Mouse (Mus musculus) neural tube, embryonic 12.5 days (tissue): Measurements from ENCODE around the gene Rsph1. TPM values are rescaled to one million over a fixed set of nuclear protein-coding genes. Genes with fewer than 3 reads are reported as not detected.

Experiments used
- ATAC-seq: fragments of 200-750 bp; cut with Nextera tagmentation; 2 replicates; pipeline ENCODE4 v1.8.0; 2017; ENCODE audit warnings: low read depth, mild to moderate bottlenecking, moderate TSS enrichment, moderate library complexity; ENCODE audit not compliant: low FRiP score
- H3K27ac ChIP-seq: fragments of 300-500 bp; sonication (generic); 2 replicates; pipeline ENCODE4 v1.5.1; 2016
- H3K27me3 ChIP-seq: fragments of 300-500 bp; sonication (generic); replicated peaks from 2 replicates; pipeline ENCODE4 v1.6.1; 2016; ENCODE audit warnings: mild to moderate bottlenecking
- H3K36me3 ChIP-seq: fragments of 300-500 bp; sonication (generic); 2 replicates; pipeline ENCODE4 v1.6.1; 2016; ENCODE audit warnings: mild to moderate bottlenecking
- H3K4me1 ChIP-seq: fragments of 300-500 bp; sonication (generic); 2 replicates; pipeline ENCODE4 v1.6.1; 2016
- H3K4me2 ChIP-seq: fragments of 300-500 bp; sonication (generic); replicated peaks from 2 replicates; pipeline ENCODE4 v1.6.1; 2016; ENCODE audit warnings: mild to moderate bottlenecking
- H3K4me3 ChIP-seq: fragments of 300-500 bp; sonication (generic); 2 replicates; pipeline ENCODE4 v1.5.1; 2016
- H3K9ac ChIP-seq: fragments of 300-500 bp; sonication (generic); 2 replicates; pipeline ENCODE4 v1.6.1; 2016; ENCODE audit warnings: mild to moderate bottlenecking
- H3K9me3 ChIP-seq: fragments of 300-500 bp; sonication (generic); 2 replicates; pipeline ENCODE4 v1.6.1; 2016; ENCODE audit warnings: mild to moderate bottlenecking
- WGBS: fragments of 180-500 bp; shearing (Covaris S2); methylation state at CpG from one replicate; pipeline ENCODE4 v1.1.7; 2016; 5-methylcytosine and 5-hydroxymethylcytosine counted together
- polyA plus RNA-seq: library from polyadenylated mRNA; unstranded; fragments of >200 nt; fragmentation: Nextera tagmentation; extraction: Ambion mirVana; gene quantifications from 2 replicates; pipeline ENCODE4 v1.2.1, GENCODE M21; 2016

Rsph1 gene
- polyA plus RNA-seq, 1 experiment from 2014 or later, result 1.9 TPM

GRCm38 (mm10) chr17:31235915-31236314, 41.3 kb downstream of the Rsph1 start:
- Histone ChIP-seq H3K4me1 (peaks cover 5% of the 10 kb centered on the region; the same call in 1 of the 2 replicates), H3K9ac (no peak overlapping the region), H3K4me3 (no peak overlapping the region), H3K36me3 (no peaks in the 10 kb centered on the region), H3K4me2 (no peak overlapping the region), H3K27me3 (no peaks in the 10 kb centered on the region), H3K27ac (no peak overlapping the region), H3K9me3 (no peaks in the 10 kb centered on the region)
- 97% methylated on average over 1 of the region's 1 CpGs for WGBS
- ATAC-seq, result no peak

GRCm38 (mm10) chr17:31232251-31233010, 44.8 kb downstream of the Rsph1 start:
- 38% methylated on average over 8 of the region's 8 CpGs for WGBS
- no peaks in the 10 kb centered on the region for H3K27me3 ChIP-seq
- no peak for ATAC-seq
- H3K9me3 ChIP-seq, result no peaks in the 10 kb centered on the region
- H3K4me2 ChIP-seq, result no peak overlapping the region
- no peak overlapping the region for H3K4me3 ChIP-seq
- H3K36me3 ChIP-seq, result no peaks in the 10 kb centered on the region
- no peak overlapping the region for H3K27ac ChIP-seq
- H3K4me1 ChIP-seq, result peaks cover 5% of the 10 kb centered on the region; the same call in 1 of the 2 replicates
- H3K9ac ChIP-seq, result no peak overlapping the region

GRCm38 (mm10) chr17:31231780-31232179, 45.4 kb downstream of the Rsph1 start:
- H3K9ac ChIP-seq, result no peak overlapping the region
- no peak overlapping the region for H3K27ac ChIP-seq
- H3K4me2 ChIP-seq, result no peak overlapping the region
- no peak overlapping the region for H3K4me3 ChIP-seq
- no peaks in the 10 kb centered on the region for H3K27me3 ChIP-seq
- peaks cover 5% of the 10 kb centered on the region; the same call in 1 of the 2 replicates for H3K4me1 ChIP-seq
- no peak for ATAC-seq
- no peaks in the 10 kb centered on the region for H3K36me3 ChIP-seq
- H3K9me3 ChIP-seq, result no peaks in the 10 kb centered on the region
- WGBS, result 61% methylated on average over 6 of the region's 6 CpGs

GRCm38 (mm10) chr17:31226931-31227330, 50.3 kb downstream of the Rsph1 start:
- no peak for ATAC-seq
- no peaks in the 10 kb centered on the region for H3K4me1 ChIP-seq
- H3K27me3 ChIP-seq, result no peaks in the 10 kb centered on the region
- no peak overlapping the region for H3K9ac ChIP-seq
- H3K36me3 ChIP-seq, result no peaks in the 10 kb centered on the region
- WGBS, result 85% methylated on average over 7 of the region's 7 CpGs
- H3K27ac ChIP-seq, result no peak overlapping the region
- no peak overlapping the region for H3K4me3 ChIP-seq
- H3K9me3 ChIP-seq, result no peaks in the 10 kb centered on the region
- no peak overlapping the region for H3K4me2 ChIP-seq

- WGBS, result 92% methylated on average over 3 of the region's 3 CpGs
- Histone ChIP-seq H3K9me3 (no peaks in the 10 kb centered on the region), H3K4me2 (no peak overlapping the region), H3K27ac (no peak overlapping the region), H3K4me3 (no peak overlapping the region), H3K27me3 (no peaks in the 10 kb centered on the region), H3K9ac (no peak overlapping the region), H3K36me3 (no peaks in the 10 kb centered on the region), H3K4me1 (no peaks in the 10 kb centered on the region)
- no peak for ATAC-seq
Observed at GRCm38 (mm10) chr17:31226368-31226767, 50.8 kb downstream of the Rsph1 start.

- Histone ChIP-seq H3K27me3 (no peaks in the 10 kb centered on the region), H3K4me1 (no peaks in the 10 kb centered on the region), H3K9ac (no peak overlapping the region), H3K4me2 (no peak overlapping the region), H3K36me3 (no peaks in the 10 kb centered on the region), H3K27ac (no peak overlapping the region), H3K9me3 (no peaks in the 10 kb centered on the region), H3K4me3 (no peak overlapping the region)
- no peak for ATAC-seq
- 79% methylated on average over 8 of the region's 8 CpGs for WGBS
Observed at GRCm38 (mm10) chr17:31224591-31224990, 52.6 kb downstream of the Rsph1 start.

- WGBS, result 70% methylated on average over 7 of the region's 7 CpGs
- no peaks in the 10 kb centered on the region for H3K4me1 ChIP-seq
- H3K27ac ChIP-seq, result no peak overlapping the region
- H3K9me3 ChIP-seq, result no peaks in the 10 kb centered on the region
- no peak overlapping the region for H3K9ac ChIP-seq
- no peaks in the 10 kb centered on the region for H3K27me3 ChIP-seq
- no peaks in the 10 kb centered on the region for H3K36me3 ChIP-seq
- no peak overlapping the region for H3K4me3 ChIP-seq
- H3K4me2 ChIP-seq, result no peak overlapping the region
- ATAC-seq, result no peak
Observed at GRCm38 (mm10) chr17:31223835-31224234, 53.3 kb downstream of the Rsph1 start.

GRCm38 (mm10) chr17:31222810-31223310, 54.3 kb downstream of the Rsph1 start:
- H3K9ac ChIP-seq, result no peak overlapping the region
- ATAC-seq, result no peak
- no peaks in the 10 kb centered on the region for H3K27me3 ChIP-seq
- no peak overlapping the region for H3K4me3 ChIP-seq
- H3K4me2 ChIP-seq, result no peak overlapping the region
- no peaks in the 10 kb centered on the region for H3K36me3 ChIP-seq
- H3K4me1 ChIP-seq, result no peaks in the 10 kb centered on the region
- 82% methylated on average over 4 of the region's 4 CpGs for WGBS
- H3K9me3 ChIP-seq, result no peaks in the 10 kb centered on the region
- no peak overlapping the region for H3K27ac ChIP-seq

GRCm38 (mm10) chr17:31216068-31216955, 60.9 kb downstream of the Rsph1 start:
- Histone ChIP-seq H3K4me3 (no peak overlapping the region), H3K4me1 (no peaks in the 10 kb centered on the region), H3K27me3 (no peaks in the 10 kb centered on the region), H3K9me3 (no peaks in the 10 kb centered on the region), H3K4me2 (no peak overlapping the region), H3K27ac (no peak overlapping the region), H3K9ac (no peak overlapping the region), H3K36me3 (no peaks in the 10 kb centered on the region)
- WGBS, result 55% methylated on average over 5 of the region's 5 CpGs
- ATAC-seq, result no peak

- H3K27me3 ChIP-seq, result no peaks in the 10 kb centered on the region
- H3K4me2 ChIP-seq, result no peak overlapping the region
- H3K9ac ChIP-seq, result no peak overlapping the region
- no peak for ATAC-seq
- H3K9me3 ChIP-seq, result no peaks in the 10 kb centered on the region
- 92% methylated on average over 6 of the region's 6 CpGs for WGBS
- no peaks in the 10 kb centered on the region for H3K4me1 ChIP-seq
- H3K27ac ChIP-seq, result no peak overlapping the region
- no peak overlapping the region for H3K4me3 ChIP-seq
- no peaks in the 10 kb centered on the region for H3K36me3 ChIP-seq
Observed at GRCm38 (mm10) chr17:31211881-31212280, 65.3 kb downstream of the Rsph1 start.

GRCm38 (mm10) chr17:31210299-31210698, 66.9 kb downstream of the Rsph1 start:
- no peak overlapping the region for H3K9ac ChIP-seq
- no peaks in the 10 kb centered on the region for H3K36me3 ChIP-seq
- 89% methylated on average over 7 of the region's 7 CpGs for WGBS
- no peaks in the 10 kb centered on the region for H3K27me3 ChIP-seq
- no peaks in the 10 kb centered on the region for H3K4me1 ChIP-seq
- no peak overlapping the region for H3K27ac ChIP-seq
- no peak for ATAC-seq
- H3K4me2 ChIP-seq, result no peak overlapping the region
- H3K4me3 ChIP-seq, result no peak overlapping the region
- no peaks in the 10 kb centered on the region for H3K9me3 ChIP-seq

- ATAC-seq, result no peak
- WGBS, result 94% methylated on average over 11 of the region's 11 CpGs
- Histone ChIP-seq H3K4me1 (no peaks in the 10 kb centered on the region), H3K9me3 (no peaks in the 10 kb centered on the region), H3K9ac (no peak overlapping the region), H3K4me2 (no peak overlapping the region), H3K36me3 (no peaks in the 10 kb centered on the region), H3K27me3 (no peaks in the 10 kb centered on the region), H3K4me3 (no peak overlapping the region), H3K27ac (no peak overlapping the region)
Observed at GRCm38 (mm10) chr17:31209376-31209930, 67.7 kb downstream of the Rsph1 start.
